Mouse (Mus musculus): ENCODE measurements around the gene Pm20d1. TPM values are rescaled to one million over a fixed set of nuclear protein-coding genes. Genes with fewer than 3 reads are reported as not detected.
"Not testable (repeated sequence)": the region's sequence is repeated elsewhere in the genome, so short reads cannot be mapped to it uniquely, and the experiment has no call there.

The Pm20d1 gene
- polyA plus RNA-seq, 1 experiment from 2014 or later, result 5.7 TPM

DNA sequence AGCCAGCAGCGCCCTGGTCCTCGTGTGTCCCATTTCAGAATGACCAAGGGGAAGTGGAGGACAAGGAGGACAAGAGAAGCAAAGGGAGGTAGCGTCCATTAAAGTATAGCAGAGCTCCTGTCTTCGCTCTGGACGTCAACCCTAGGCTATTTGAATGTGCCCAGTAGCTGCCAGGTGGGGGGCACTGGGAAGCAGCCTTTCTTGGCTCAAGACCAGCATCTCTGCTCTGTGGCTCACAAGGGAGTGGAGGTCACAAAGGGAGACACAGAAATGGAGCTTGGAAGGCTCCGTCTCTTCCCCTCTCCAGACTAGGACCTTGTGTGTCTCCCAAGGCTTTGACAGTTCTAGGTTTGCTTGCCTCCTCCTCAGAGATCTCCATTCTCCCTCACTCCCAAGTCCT lies 19.7 kb downstream of the Pm20d1 start:
- no peaks in the 10 kb centered on the region for H3K36me3 ChIP-seq (ENCODE audit: insufficient read depth, low read length)
- DNase-seq (ENCODE audit: low spot score) (no peak), ATAC-seq (replicated peaks; ENCODE audit: low FRiP score, low read depth) (no peak)
- H3K4me1 ChIP-seq (replicated peaks; ENCODE audit: insufficient read depth, low read length), result no peaks in the 10 kb centered on the region
- TF ChIP-seq CTCF (IDR thresholded peaks at IDR 0.05; ENCODE audit: low read depth), result no peak
- H3K4me2 ChIP-seq (ENCODE audit: low read length), result no peak overlapping the region
- H3K27ac ChIP-seq, result no peak overlapping the region
- H3K9ac ChIP-seq (ENCODE audit: low read depth, low read length), result no peak overlapping the region
- H3K9me3 ChIP-seq (replicated peaks; ENCODE audit: low read length), result no peaks in the 10 kb centered on the region
- WGBS, result 76% methylated on average over 6 of the region's 6 CpGs
- no peak overlapping the region for H3K4me3 ChIP-seq (replicated peaks; ENCODE audit: low read depth, low read length)
- H3K27me3 ChIP-seq (ENCODE audit: insufficient read depth, low read length), result no peaks in the 10 kb centered on the region

DNA sequence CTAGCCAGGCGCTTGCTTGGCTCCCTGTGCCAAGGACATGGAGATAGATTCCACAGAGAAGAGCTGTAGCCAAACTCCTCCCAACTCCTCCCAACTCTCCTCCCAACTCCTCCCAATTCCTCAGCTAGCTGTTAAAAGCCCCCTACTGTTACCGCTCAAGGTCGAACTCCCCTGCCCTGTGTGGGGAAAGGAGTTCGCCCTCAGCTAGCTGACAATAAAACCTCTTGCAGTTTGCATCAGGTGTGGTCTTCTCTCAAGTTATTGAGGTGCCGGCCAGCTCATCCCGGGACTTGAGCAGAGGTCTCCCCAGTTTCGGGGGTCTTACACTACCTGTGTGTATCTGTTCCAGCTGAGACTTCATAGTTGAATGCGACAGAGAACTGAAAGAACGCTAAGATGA lies 23.2 kb downstream of the Pm20d1 start:
- not testable (repeated sequence) for H3K36me3 ChIP-seq (ENCODE audit: insufficient read depth, low read length); H3K4me1 ChIP-seq (replicated peaks; ENCODE audit: insufficient read depth, low read length); H3K4me2 ChIP-seq (ENCODE audit: low read length); H3K9me3 ChIP-seq (replicated peaks; ENCODE audit: low read length); H3K27me3 ChIP-seq (ENCODE audit: insufficient read depth, low read length); H3K27ac ChIP-seq; H3K9ac ChIP-seq (ENCODE audit: low read depth, low read length); H3K4me3 ChIP-seq (replicated peaks; ENCODE audit: low read depth, low read length); ATAC-seq (replicated peaks; ENCODE audit: low FRiP score, low read depth); DNase-seq (ENCODE audit: low spot score)
- 77% methylated on average over 8 of the region's 9 CpGs for WGBS

DNA sequence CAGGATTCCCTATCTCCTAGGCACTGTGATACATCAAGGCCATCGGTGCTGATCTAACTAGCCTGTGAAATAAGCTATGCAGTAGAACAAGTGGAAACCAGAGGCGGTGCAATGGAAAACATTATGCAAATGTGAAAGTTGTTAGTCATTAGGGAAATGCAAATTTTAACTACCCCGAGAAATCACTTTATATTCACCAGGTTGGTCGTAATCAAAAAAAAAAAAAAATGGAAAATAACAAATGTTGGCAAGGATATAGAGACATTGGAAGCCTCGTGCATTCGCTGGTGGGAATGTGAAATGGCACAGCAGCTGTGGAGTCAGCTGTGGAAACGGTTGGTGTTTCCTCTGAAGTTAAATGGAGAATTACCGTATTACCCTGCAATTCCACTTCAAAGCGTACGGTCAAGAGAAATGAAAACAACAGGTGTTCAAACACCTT lies 23.7 kb downstream of the Pm20d1 start:
- DNase-seq (ENCODE audit: low spot score) (no peak), ATAC-seq (replicated peaks; ENCODE audit: low FRiP score, low read depth) (no peak)
- WGBS, result 71% methylated on average over 10 of the region's 10 CpGs
- no peak for TF ChIP-seq CTCF (IDR thresholded peaks at IDR 0.05; ENCODE audit: low read depth)
- no peak overlapping the region for H3K4me2 ChIP-seq (ENCODE audit: low read length)
- no peak overlapping the region for H3K27ac ChIP-seq
- H3K9ac ChIP-seq (ENCODE audit: low read depth, low read length), result no peak overlapping the region
- no peaks in the 10 kb centered on the region for H3K27me3 ChIP-seq (ENCODE audit: insufficient read depth, low read length)
- no peaks in the 10 kb centered on the region for H3K4me1 ChIP-seq (replicated peaks; ENCODE audit: insufficient read depth, low read length)
- no peaks in the 10 kb centered on the region for H3K9me3 ChIP-seq (replicated peaks; ENCODE audit: low read length)
- H3K4me3 ChIP-seq (replicated peaks; ENCODE audit: low read depth, low read length), result no peak overlapping the region
- H3K36me3 ChIP-seq (ENCODE audit: insufficient read depth, low read length), result no peaks in the 10 kb centered on the region

DNA sequence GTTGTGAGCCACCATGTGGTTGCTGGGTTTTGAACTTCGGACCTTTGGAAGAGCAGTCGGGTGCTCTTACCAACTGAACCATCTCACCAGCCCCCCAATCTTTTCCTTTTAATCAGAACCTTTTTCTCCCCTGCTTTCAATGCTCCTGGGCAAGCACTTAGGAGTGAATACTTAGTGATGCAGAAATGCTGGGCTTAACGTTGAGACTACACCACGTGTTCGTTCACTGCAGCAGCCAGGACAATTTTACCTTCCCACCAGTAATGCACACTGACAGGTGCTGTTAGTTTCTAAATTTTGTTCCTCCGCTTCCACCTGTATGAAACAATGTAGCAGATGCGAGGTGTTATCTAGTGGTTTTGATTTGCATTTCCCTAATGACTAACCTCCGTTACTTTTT lies 25.1 kb downstream of the Pm20d1 start:
- Histone ChIP-seq H3K4me2 (ENCODE audit: low read length) (no peak overlapping the region), H3K27ac (no peak overlapping the region), H3K4me3 (replicated peaks; ENCODE audit: low read depth, low read length) (no peak overlapping the region), H3K9ac (ENCODE audit: low read depth, low read length) (no peak overlapping the region), H3K27me3 (ENCODE audit: insufficient read depth, low read length) (no peaks in the 10 kb centered on the region), H3K36me3 (ENCODE audit: insufficient read depth, low read length) (no peaks in the 10 kb centered on the region), H3K4me1 (replicated peaks; ENCODE audit: insufficient read depth, low read length) (0 out of 2 replicates have a peak, but pooled peaks cover 4% of the 10 kb centered on the region), H3K9me3 (replicated peaks; ENCODE audit: low read length) (no peaks in the 10 kb centered on the region)
- WGBS, result 75% methylated on average over 8 of the region's 8 CpGs
- no peak for TF ChIP-seq CTCF (IDR thresholded peaks at IDR 0.05; ENCODE audit: low read depth)
- ATAC-seq (replicated peaks; ENCODE audit: low FRiP score, low read depth) (no peak), DNase-seq (ENCODE audit: low spot score) (no peak)

DNA sequence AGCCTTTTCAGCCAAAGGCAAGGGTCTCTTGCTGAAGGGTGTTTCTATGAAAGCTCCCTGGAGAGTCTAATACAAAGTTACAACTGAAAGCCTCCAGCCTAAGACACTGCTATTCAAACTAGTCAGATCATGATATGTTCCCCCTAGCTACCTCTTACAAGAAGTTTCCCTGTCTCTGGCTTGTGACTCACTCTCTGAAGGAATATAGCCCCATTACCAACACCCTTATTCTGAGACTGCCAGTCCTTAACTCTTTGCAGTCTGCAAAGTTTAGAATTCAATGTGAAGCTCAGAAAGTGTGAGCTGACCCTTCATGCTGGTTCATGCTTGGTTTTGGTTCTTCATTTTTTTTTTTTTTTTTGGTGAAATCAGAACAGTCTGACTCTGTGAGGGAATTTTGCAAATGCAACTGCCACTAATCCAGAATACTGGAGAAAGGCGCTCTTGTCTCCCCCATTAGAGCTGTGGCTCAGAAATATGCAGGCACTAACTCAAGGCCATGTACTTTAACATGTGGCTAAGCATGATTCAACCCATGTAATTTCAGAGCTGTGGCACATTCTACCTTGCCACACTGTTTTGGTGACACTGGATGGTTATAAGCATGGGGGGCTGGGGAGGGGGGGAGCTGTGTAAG lies 25.8 kb downstream of the Pm20d1 start:
- Histone ChIP-seq H3K4me1 (replicated peaks; ENCODE audit: insufficient read depth, low read length) (0 out of 2 replicates have a peak, but pooled peaks cover 5% of the 10 kb centered on the region), H3K27me3 (ENCODE audit: insufficient read depth, low read length) (no peaks in the 10 kb centered on the region), H3K4me3 (replicated peaks; ENCODE audit: low read depth, low read length) (no peak overlapping the region), H3K36me3 (ENCODE audit: insufficient read depth, low read length) (no peaks in the 10 kb centered on the region), H3K9me3 (replicated peaks; ENCODE audit: low read length) (no peaks in the 10 kb centered on the region), H3K4me2 (ENCODE audit: low read length) (no peak overlapping the region), H3K27ac (no peak overlapping the region), H3K9ac (ENCODE audit: low read depth, low read length) (no peak overlapping the region)
- DNase-seq (ENCODE audit: low spot score), result no peak
- 80% methylated on average over 1 of the region's 1 CpGs for WGBS
- ATAC-seq (replicated peaks; ENCODE audit: low FRiP score, low read depth), result no peak
- no peak for TF ChIP-seq CTCF (IDR thresholded peaks at IDR 0.05; ENCODE audit: low read depth)

DNA sequence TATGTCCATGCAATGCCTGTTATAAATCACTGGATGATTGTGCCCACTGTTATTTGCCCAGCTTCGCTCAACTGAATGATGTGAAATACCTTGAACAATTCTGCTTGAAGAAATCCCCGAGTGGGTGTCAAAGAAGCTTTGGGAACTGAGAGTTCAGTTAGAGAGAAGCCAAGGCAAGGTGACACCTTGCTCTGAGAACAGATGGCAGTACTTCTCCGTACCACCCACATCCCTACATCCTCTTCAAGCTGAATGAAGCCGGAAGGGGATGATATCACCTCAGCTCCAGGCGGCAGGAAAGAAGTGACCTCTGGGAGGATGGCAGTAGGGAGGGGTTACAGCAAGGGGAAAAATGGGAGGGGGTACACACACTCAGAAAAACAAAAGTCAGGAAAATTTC lies 26.4 kb downstream of the Pm20d1 start:
- H3K4me3 ChIP-seq (replicated peaks; ENCODE audit: low read depth, low read length), result no peak overlapping the region
- no peak for TF ChIP-seq CTCF (IDR thresholded peaks at IDR 0.05; ENCODE audit: low read depth)
- no peak for ATAC-seq (replicated peaks; ENCODE audit: low FRiP score, low read depth)
- no peak overlapping the region for H3K4me2 ChIP-seq (ENCODE audit: low read length)
- WGBS, result 35% methylated on average over 5 of the region's 5 CpGs
- no peak overlapping the region for H3K9ac ChIP-seq (ENCODE audit: low read depth, low read length)
- no peaks in the 10 kb centered on the region for H3K9me3 ChIP-seq (replicated peaks; ENCODE audit: low read length)
- no peak overlapping the region for H3K27ac ChIP-seq
- no peak for DNase-seq (ENCODE audit: low spot score)
- 0 out of 2 replicates have a peak, but pooled peaks cover 5% of the 10 kb centered on the region for H3K4me1 ChIP-seq (replicated peaks; ENCODE audit: insufficient read depth, low read length)
- no peaks in the 10 kb centered on the region for H3K27me3 ChIP-seq (ENCODE audit: insufficient read depth, low read length)
- H3K36me3 ChIP-seq (ENCODE audit: insufficient read depth, low read length), result no peaks in the 10 kb centered on the region
